Mouse (Mus musculus) erythroblast, embryonic 14.5 days (primary cell): Measurements from ENCODE around the gene Srbd1.

Experiments used
- GATA1 ChIP-seq: IDR thresholded peaks from 2 replicates; pipeline ENCODE4 v1.6.1; 2012; ENCODE audit warnings: low read length, inconsistent platforms, mixed read lengths
- TAL1 ChIP-seq: IDR thresholded peaks from 3 replicates; pipeline ENCODE4 v1.6.1; 2012; ENCODE audit warnings: low read length, inconsistent platforms, mixed read lengths

- TF ChIP-seq GATA1 (no peak), TAL1 (no peak)
Observed at GRCm38 (mm10) chr17:86002113-86002512, 142.9 kb downstream of the Srbd1 start.
